Mouse (Mus musculus): ENCODE measurements around the gene Acoxl.
A peak's percentile ranks its signal among the peaks of the same experiment; 100 is the strongest.

Acoxl gene

DNA sequence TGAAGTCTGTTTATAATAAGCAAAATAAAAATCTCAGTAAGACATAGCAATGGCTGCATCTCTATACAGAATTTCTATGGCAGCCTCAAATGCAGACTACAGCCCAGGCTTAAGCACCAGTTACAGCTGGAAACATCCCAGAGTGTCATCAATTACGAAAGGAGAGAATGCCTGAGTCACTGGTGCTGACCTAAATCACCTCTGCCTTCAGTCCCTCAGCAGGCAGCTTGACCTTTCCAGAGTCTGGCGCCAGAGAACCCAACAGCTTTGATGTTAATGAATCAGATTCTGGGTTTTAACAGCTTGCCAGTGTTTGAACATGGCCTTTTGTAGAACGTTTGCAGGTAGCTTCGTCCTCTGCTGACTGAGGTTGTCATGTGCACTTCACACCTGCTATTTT lies 193.4 kb downstream of the Acoxl start:
- DNase-seq (ENCODE audit: low read depth, low spot score), result no peak

DNA sequence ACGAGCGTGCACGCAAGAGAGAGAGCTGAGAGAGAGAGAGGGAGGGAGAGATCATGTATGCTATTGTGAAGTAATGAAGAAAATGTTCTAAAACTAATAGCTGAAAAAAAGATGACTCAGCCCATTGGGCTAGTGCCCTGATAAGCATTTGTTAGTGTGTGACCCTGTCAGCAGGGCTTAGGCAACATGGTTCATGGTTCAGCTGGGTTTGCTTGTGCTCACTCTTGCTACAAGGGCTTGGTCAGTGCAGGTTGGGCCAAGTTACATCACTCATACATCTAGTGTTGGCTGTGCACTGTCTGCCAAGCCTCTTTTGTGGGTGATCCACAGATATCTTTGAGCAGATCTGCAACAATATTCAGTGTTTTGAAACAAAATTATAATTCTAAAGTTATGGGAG lies 194.8 kb downstream of the Acoxl start:
- no peak for DNase-seq (ENCODE audit: low read depth, low spot score)

DNA sequence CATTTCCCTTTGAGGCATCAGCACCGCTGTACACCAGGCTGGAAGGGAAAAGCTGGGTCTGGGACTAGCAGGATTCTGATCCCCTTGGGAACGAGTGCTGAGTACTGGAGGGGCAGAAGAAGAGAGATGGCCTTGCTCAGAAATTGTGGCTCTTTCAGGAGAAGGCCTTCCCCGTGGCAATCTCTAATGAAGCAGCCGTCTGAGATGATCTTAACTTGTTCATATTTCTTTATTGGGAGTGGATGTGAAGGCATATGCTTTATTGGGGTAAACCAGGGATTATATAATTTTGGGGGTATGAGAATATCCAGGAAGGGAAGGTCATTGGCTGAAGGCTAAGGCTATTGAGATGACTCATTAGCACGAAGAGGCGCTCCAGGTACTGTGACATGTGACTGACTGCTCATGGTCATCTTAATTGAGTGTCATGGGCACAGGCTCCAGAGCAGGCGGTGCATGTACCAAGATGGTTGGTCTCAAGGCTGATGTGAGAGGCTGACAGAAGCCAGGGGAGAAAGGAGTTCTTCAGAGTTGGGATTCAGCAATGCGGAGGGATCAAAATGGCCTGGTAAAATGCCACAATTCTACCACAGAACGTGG lies 195.5 kb downstream of the Acoxl start:
- DNase-seq (ENCODE audit: low read depth, low spot score), result no peak

- DNase-seq (ENCODE audit: low read depth, low spot score), result no peak
These were observed 199.7 kb downstream of the Acoxl start for GRCm38 (mm10) chr2:128038259-128038890.

GRCm38 (mm10) chr2:128041066-128041750 lies 202.5 kb downstream of the Acoxl start:
- DNase-seq (ENCODE audit: low read depth, low spot score), result no peak

DNA sequence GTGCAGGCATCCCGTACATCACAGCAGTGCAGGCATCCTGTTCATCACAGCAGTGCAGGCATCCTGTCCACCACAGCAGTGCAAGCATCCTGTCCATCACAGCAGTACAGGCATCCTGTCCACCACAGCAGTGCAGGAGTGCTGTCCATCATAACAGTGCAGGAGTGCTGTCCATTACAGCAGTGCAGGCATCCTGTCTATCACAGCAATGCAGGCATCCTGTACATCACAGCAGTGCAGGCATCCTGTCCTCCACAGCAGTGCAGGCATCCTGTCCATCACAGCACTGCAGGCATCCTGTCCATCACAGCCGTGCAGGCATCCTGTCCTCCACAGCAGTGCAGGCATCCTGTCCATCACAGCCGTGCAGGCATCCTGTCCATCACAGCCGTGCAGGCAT lies 207.8 kb downstream of the Acoxl start:
- no peak for DNase-seq (ENCODE audit: low read depth, low spot score)

DNA sequence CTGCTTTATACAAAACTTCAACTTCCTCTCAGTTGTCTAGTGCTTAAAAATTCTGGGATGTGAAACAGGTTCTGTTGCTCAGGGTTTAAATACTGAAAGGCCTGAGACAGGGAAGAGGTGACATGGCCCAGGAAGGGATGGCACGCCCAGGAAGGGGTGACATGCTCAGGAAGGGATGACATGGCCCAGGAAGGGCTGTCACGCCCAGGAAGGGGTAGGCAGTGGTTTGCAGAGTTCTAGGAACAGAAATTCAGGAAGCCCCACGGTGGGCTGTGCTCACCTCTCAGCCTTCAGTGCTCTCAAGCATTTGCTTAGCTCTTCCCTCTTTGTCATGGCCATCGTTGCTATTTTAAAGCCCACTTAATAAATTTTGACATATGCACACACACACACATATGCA lies 216.2 kb downstream of the Acoxl start:
- no peak for DNase-seq (ENCODE audit: low read depth, low spot score)

- no peak for DNase-seq (ENCODE audit: low read depth, low spot score)
These were observed 219.2 kb downstream of the Acoxl start for GRCm38 (mm10) chr2:128057872-128058271.

GRCm38 (mm10) chr2:128058627-128059026 lies 220.0 kb downstream of the Acoxl start:
- DNase-seq (ENCODE audit: low read depth, low spot score), result no peak

DNA sequence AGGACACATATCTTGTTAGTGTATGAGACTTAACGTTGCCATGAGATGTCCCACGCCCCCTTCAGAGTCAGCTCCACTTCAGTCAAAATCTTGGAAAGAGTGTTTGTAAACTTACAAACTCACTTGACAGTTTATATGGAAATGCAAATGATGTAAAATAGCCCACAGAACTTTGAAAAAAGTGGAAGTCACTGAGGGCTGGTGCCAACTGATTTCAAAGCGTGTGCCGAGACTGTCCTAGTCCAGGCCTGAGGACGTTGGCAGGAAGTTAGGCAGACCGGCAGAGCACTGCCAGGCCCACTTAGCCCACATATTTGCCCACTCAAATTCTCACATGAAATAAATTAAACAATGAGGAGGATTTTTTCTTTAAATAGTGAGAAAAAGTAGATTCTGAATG lies 221.5 kb downstream of the Acoxl start:
- DNase-seq (ENCODE audit: low read depth, low spot score), result no peak

DNA sequence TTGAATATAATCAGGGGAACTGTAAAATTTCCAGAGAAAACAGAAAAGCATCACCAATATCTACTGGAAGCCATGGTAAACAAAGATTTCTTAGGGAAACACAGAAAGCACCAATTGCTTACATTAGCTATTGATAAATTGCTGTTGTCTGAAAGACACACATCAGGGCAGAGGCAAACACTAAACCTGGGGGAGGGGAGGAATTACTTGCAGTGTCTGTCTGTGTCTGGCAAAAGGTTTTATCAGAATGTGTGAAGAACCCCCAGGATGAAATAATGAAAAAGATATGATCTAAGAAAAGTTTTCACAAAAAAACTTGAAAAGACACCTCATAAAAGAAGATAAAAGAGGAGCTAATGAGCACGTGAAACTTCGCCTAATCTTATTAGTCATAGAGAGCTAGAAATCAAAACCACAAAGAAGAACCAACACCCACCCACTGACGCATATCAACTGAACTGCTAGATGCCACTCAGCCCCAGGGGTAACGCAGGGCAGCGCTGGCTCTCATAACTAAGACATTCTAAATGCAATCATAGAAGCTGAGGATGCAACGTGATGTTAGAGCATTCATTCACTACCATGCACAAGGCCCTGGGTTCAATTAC lies 222.1 kb downstream of the Acoxl start:
- DNase-seq (ENCODE audit: low read depth, low spot score), result peak; percentile 71

- DNase-seq (ENCODE audit: low read depth, low spot score), result no peak
These were observed 222.8 kb downstream of the Acoxl start for GRCm38 (mm10) chr2:128061491-128061890.

DNA sequence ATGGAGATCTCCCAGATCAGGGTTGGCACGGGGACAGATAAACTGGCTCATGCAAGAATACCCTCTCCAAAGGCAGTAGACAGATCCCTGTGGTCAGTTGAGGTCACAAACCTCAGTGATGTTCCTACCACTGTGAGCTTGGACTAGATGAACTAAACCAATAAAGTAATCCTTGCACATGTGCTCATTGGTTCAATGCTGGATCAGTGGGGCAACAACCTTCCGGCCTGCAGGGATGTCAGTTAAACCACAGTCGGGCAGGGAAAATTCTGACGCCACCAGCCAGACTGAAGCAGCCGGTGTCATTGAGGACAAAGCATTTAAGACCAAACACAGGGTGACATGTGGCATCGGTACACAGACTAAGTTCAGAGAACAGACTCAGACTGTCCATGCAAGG lies 224.1 kb downstream of the Acoxl start:
- no peak for DNase-seq (ENCODE audit: low read depth, low spot score)

- no peak for DNase-seq (ENCODE audit: low read depth, low spot score)
These were observed 226.3 kb downstream of the Acoxl start for GRCm38 (mm10) chr2:128065013-128065412.

DNA sequence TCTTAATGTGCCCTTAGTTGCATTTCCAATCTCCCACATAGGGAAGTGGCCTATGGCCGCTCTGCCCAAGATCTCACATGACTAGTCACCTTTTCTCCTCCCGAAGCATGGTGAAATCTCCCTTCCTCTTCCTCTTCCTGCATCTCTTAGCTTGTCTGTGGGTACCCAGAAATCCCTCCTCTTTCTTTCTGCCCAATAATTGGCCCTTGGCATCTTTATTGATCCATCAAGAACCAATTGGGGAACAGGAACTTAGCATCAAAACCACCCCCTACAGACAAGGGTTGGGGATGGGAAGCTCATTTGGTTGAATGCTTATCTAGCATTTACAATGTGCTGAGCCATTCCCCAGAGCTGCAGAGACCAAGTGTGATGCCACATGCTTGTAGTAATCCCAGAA lies 226.9 kb downstream of the Acoxl start:
- no peak for DNase-seq (ENCODE audit: low read depth, low spot score)

DNA sequence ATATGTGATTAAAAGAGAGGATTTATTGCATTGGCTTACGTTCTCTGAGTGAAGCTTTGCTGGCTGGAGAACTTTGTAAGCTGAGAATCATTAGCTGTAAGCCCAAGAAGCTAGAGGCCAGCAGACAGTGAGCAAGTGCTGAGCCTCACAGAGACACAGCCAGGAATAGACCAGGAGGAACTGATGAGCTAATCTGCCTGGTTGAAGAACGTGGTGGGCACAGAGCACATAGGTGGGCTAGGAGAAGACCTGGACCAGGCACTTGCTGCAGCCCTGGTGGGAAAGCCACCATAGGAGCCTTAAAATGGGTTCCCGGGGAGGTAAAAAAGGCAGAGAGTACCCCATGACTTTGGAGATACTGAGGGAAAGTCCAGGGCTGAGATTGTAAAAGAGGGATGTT lies 228.5 kb downstream of the Acoxl start:
- no peak for DNase-seq (ENCODE audit: low read depth, low spot score)

GRCm38 (mm10) chr2:128067596-128067995 lies 228.9 kb downstream of the Acoxl start:
- DNase-seq (ENCODE audit: low read depth, low spot score), result no peak

- no peak for DNase-seq (ENCODE audit: low read depth, low spot score)
These were observed 229.5 kb downstream of the Acoxl start for GRCm38 (mm10) chr2:128068176-128068575.

GRCm38 (mm10) chr2:128069025-128069424 lies 230.3 kb downstream of the Acoxl start:
- DNase-seq (ENCODE audit: low read depth, low spot score), result no peak

DNA sequence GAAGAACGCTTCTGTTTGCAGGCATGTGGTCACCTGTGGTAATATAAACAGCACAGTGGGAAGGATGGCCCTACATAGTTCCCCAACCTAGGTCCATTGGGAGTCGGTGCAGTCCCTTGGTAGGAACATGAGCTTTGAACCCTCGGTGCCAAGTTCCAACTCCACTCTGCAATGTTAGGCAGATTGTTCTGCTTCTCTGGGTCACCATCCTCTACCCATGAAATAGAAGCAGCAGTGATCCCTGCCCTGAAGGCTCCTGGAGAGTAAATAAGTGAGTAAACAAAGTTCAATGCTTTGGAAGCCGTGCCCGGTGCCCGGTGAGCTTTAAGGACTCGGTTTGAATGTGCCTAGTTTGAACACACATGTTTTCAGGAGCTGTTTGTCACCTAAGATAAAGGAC lies 233.1 kb downstream of the Acoxl start:
- no peak for DNase-seq (ENCODE audit: low read depth, low spot score)

DNA sequence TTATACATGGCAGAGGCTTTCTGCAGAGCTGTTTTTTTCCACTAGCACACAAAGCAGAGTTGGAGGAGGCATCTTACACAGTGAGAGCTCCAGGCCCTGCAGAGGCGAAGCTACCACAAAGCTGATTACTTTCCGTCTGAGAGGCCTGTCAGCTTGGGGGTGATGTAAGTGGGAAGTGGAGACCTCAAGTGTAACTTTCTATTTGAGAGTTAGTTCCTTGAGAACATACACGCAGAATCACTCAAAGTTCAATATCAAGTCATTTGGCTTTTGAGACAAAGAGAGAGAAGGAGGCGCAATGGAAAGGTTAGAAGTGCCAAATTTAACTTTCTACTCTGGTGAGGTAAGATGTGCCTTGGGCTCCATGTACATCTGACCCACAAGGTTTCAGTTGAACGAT lies 234.3 kb downstream of the Acoxl start:
- peak; percentile 57 for DNase-seq (ENCODE audit: low read depth, low spot score)

DNA sequence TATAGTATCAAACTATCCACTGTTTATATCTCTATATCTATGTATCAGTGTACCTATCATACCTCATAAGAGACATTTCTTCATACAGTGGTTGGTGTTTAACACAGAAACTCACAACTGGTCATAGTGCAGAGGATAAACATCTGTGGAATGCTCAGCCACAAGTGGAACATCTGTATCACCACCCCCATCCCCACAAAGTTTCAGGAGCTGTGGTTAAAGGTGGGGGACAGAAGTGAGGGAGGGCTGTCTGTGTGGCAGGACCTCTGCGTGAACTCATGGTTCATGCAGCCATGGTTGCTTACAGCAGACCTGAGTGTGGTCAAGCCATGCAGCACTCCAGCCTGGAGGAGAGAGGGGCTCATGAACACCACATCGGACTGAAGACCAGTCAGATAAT lies 234.9 kb downstream of the Acoxl start:
- no peak for DNase-seq (ENCODE audit: low read depth, low spot score)

GRCm38 (mm10) chr2:128076936-128077335 lies 238.3 kb downstream of the Acoxl start:
- no peak for DNase-seq (ENCODE audit: low read depth, low spot score)
